Mouse (Mus musculus) MEL (cell line): ENCODE data around the gene Anapc11.

Experiments
- CTCF ChIP-seq, 3 experiments: IDR thresholded peaks in 2 of 3; conservative IDR thresholded peaks in 1 of 3; 2 replicates each; pipeline ENCODE4 v1.5.1; 2011 to 2012; ENCODE audit warnings: low read length in 3 of 3, low read depth in 2 of 3, mild to moderate bottlenecking in 2 of 3, improper control_type of control experiment in 1 of 3, inconsistent platforms in 1 of 3, mixed read lengths in 1 of 3, moderate library complexity in 1 of 3; ENCODE audit not compliant: control insufficient read depth in 1 of 3, insufficient read depth in 1 of 3, poor library complexity in 1 of 3, severe bottlenecking in 1 of 3
- ELF1 ChIP-seq: IDR thresholded peaks from 2 replicates; pipeline ENCODE4 v1.6.1; 2014; ENCODE audit warnings: low read depth, mild to moderate bottlenecking, inconsistent platforms, low read length, improper control_type of control experiment, moderate library complexity
- GATA1 ChIP-seq: IDR thresholded peaks from 2 replicates; pipeline ENCODE4 v1.6.1; 2011; ENCODE audit warnings: low read depth, low read length, improper control_type of control experiment
- POLR2A ChIP-seq, 2 experiments: IDR thresholded peaks; 2 replicates each; pipeline ENCODE4 v1.6.1; 2011 to 2012; ENCODE audit warnings: low read length in 2 of 2, mild to moderate bottlenecking in 2 of 2, control low read depth in 1 of 2, improper control_type of control experiment in 1 of 2, low read depth in 1 of 2, moderate library complexity in 1 of 2; ENCODE audit not compliant: control insufficient read depth in 1 of 2, insufficient read depth in 1 of 2, poor library complexity in 1 of 2
- USF1 ChIP-seq: IDR thresholded peaks from 2 replicates; pipeline ENCODE4 v1.6.1; 2014; ENCODE audit warnings: low read depth, mild to moderate bottlenecking, inconsistent platforms, low read length, improper control_type of control experiment, moderate library complexity
- ZNF384 ChIP-seq: IDR thresholded peaks from 2 replicates; pipeline ENCODE4 v1.6.1; 2012; ENCODE audit warnings: low read depth, mild to moderate bottlenecking, inconsistent platforms, low read length, improper control_type of control experiment

DNA sequence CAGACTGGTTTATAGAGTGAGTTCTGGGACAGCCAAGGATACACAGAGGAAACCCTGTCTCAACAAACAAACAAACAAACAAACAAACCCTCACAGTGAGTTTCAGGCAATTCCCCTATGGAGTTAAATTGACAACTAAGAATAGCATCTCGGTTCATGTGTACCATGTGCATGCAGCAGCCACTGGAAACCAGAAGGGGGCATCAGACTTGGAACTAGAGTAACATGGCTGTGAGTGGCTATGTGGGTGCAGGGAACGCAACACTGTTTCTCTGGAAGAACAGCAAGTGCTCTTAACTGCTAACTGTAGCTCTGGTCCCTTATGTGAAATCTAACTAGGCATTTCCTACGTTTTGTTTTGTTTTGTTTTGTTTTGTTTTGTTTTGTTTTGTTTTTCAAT is 53.7 kb downstream of the Anapc11 start:
- TF ChIP-seq GATA1 (no peak), USF1 (no peak), ZNF384 (no peak), POLR2A (IDR thresholded peaks at IDR 0.05; ENCODE audit: control insufficient read depth in 1 of 2, insufficient read depth in 1 of 2, low read depth in 1 of 2, low read length in 2 of 2, poor library complexity in 1 of 2) (no peak), CTCF (IDR thresholded peaks at IDR 0.05 in 2 of 3, conservative IDR thresholded peaks at IDR 0.05 in 1 of 3; ENCODE audit: control insufficient read depth in 1 of 3, insufficient read depth in 1 of 3, low read depth in 2 of 3, low read length in 3 of 3, poor library complexity in 1 of 3, severe bottlenecking in 1 of 3) (peak; percentile 63 to 75 (median 69)), ELF1 (no peak)
